Mouse (Mus musculus): Measurements from ENCODE around the gene Ubac2. TPM values are rescaled to one million over a fixed set of nuclear protein-coding genes. Genes with fewer than 3 reads are reported as not detected.

Ubac2 gene
- polyA plus RNA-seq, 1 experiment: 21.6 TPM

GRCm38 (mm10) chr14:121951399-121952045, 73.1 kb downstream of the Ubac2 start:
- TF ChIP-seq CTCF (IDR thresholded peaks at IDR 0.05; ENCODE audit: control insufficient read depth, insufficient read depth, low read length) (no peak), POLR2A (IDR thresholded peaks at IDR 0.05; ENCODE audit: borderline replicate concordance, control insufficient read depth, low read depth, low read length) (no peak)
- Histone ChIP-seq H3K4me3 (replicated peaks; ENCODE audit: control insufficient read depth, low read depth, low read length) (no peak overlapping the region), H3K4me1 (ENCODE audit: control insufficient read depth, insufficient read depth, low read length) (peaks cover 8% of the 10 kb centered on the region; the same call in 1 of the 2 replicates), H3K27ac (ENCODE audit: control insufficient read depth, insufficient read depth, low read depth, low read length, poor library complexity) (0 out of 2 replicates have a peak overlapping the region, but pooled peaks have one; percentile 27)
- WGBS: 53% methylated on average over 2 of the region's 2 CpGs

DNA sequence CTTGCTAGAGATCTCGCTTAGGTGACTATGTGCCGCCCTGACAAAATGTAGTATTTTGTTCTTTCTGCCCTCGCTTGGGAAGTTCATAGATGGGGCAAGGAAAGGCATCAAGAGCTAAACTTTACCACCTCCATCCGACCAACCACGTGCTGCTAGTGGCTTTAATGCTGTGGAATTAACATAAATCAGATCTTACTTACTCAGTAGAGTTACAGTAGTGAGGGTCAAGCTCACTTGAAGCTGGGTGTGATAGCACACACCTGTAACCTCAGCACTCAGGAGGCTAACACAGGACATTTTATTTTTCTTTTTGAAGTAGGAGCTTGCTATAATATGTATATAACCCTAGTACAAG, 73.6 kb downstream of the Ubac2 start:
- WGBS: 86% methylated on average over 5 of the region's 5 CpGs
- no peak for TF ChIP-seq CTCF (IDR thresholded peaks at IDR 0.05; ENCODE audit: control insufficient read depth, insufficient read depth, low read length)
- TF ChIP-seq POLR2A (IDR thresholded peaks at IDR 0.05; ENCODE audit: borderline replicate concordance, control insufficient read depth, low read depth, low read length): no peak
- Histone ChIP-seq H3K4me1 (ENCODE audit: control insufficient read depth, insufficient read depth, low read length) (peaks cover 8% of the 10 kb centered on the region; the same call in 1 of the 2 replicates), H3K4me3 (replicated peaks; ENCODE audit: control insufficient read depth, low read depth, low read length) (no peak overlapping the region), H3K27ac (ENCODE audit: control insufficient read depth, insufficient read depth, low read depth, low read length, poor library complexity) (no peak overlapping the region)

- H3K27ac ChIP-seq (ENCODE audit: control insufficient read depth, insufficient read depth, low read depth, low read length, poor library complexity): no peak overlapping the region
- peaks cover 11% of the 10 kb centered on the region; the same call in 1 of the 2 replicates for H3K4me1 ChIP-seq (ENCODE audit: control insufficient read depth, insufficient read depth, low read length)
- H3K4me3 ChIP-seq (replicated peaks; ENCODE audit: control insufficient read depth, low read depth, low read length): no peak overlapping the region
- TF ChIP-seq POLR2A (IDR thresholded peaks at IDR 0.05; ENCODE audit: borderline replicate concordance, control insufficient read depth, low read depth, low read length) (no peak), CTCF (IDR thresholded peaks at IDR 0.05; ENCODE audit: control insufficient read depth, insufficient read depth, low read length) (no peak)
- 88% methylated on average over 11 of the region's 11 CpGs for WGBS
Measured at GRCm38 (mm10) chr14:121954129-121954528, 75.7 kb downstream of the Ubac2 start.

GRCm38 (mm10) chr14:121954608-121955007, 76.2 kb downstream of the Ubac2 start:
- H3K27ac ChIP-seq (ENCODE audit: control insufficient read depth, insufficient read depth, low read depth, low read length, poor library complexity): no peak overlapping the region; the same call in 1 of the 2 replicates
- peaks cover 11% of the 10 kb centered on the region; the same call in 1 of the 2 replicates for H3K4me1 ChIP-seq (ENCODE audit: control insufficient read depth, insufficient read depth, low read length)
- 93% methylated on average over 12 of the region's 12 CpGs for WGBS
- TF ChIP-seq CTCF (IDR thresholded peaks at IDR 0.05; ENCODE audit: control insufficient read depth, insufficient read depth, low read length): no peak
- TF ChIP-seq POLR2A (IDR thresholded peaks at IDR 0.05; ENCODE audit: borderline replicate concordance, control insufficient read depth, low read depth, low read length): no peak
- H3K4me3 ChIP-seq (replicated peaks; ENCODE audit: control insufficient read depth, low read depth, low read length): no peak overlapping the region

GRCm38 (mm10) chr14:121955176-121955795, 76.9 kb downstream of the Ubac2 start:
- H3K4me1 ChIP-seq (ENCODE audit: control insufficient read depth, insufficient read depth, low read length): peaks cover 8% of the 10 kb centered on the region; the same call in 1 of the 2 replicates
- WGBS: 19% methylated on average over 5 of the region's 5 CpGs

GRCm38 (mm10) chr14:121956291-121956690, 77.9 kb downstream of the Ubac2 start:
- H3K4me3 ChIP-seq (replicated peaks; ENCODE audit: control insufficient read depth, low read depth, low read length): no peak overlapping the region
- peaks cover 10% of the 10 kb centered on the region; the same call in 1 of the 2 replicates for H3K4me1 ChIP-seq (ENCODE audit: control insufficient read depth, insufficient read depth, low read length)
- TF ChIP-seq POLR2A (IDR thresholded peaks at IDR 0.05; ENCODE audit: borderline replicate concordance, control insufficient read depth, low read depth, low read length) (no peak), CTCF (IDR thresholded peaks at IDR 0.05; ENCODE audit: control insufficient read depth, insufficient read depth, low read length) (no peak)
- H3K27ac ChIP-seq (ENCODE audit: control insufficient read depth, insufficient read depth, low read depth, low read length, poor library complexity): peak overlapping the region; percentile 51; the same call in 1 of the 2 replicates
- 45% methylated on average over 5 of the region's 5 CpGs for WGBS

More at GRCm38 (mm10) chr14:121955176-121955795, 76.9 kb downstream of the Ubac2 start:
- Histone ChIP-seq H3K27ac (ENCODE audit: control insufficient read depth, insufficient read depth, low read depth, low read length, poor library complexity) (no peak overlapping the region), H3K4me3 (replicated peaks; ENCODE audit: control insufficient read depth, low read depth, low read length) (no peak overlapping the region)
- TF ChIP-seq POLR2A (IDR thresholded peaks at IDR 0.05; ENCODE audit: borderline replicate concordance, control insufficient read depth, low read depth, low read length): no peak
- TF ChIP-seq CTCF (IDR thresholded peaks at IDR 0.05; ENCODE audit: control insufficient read depth, insufficient read depth, low read length): no peak

DNA sequence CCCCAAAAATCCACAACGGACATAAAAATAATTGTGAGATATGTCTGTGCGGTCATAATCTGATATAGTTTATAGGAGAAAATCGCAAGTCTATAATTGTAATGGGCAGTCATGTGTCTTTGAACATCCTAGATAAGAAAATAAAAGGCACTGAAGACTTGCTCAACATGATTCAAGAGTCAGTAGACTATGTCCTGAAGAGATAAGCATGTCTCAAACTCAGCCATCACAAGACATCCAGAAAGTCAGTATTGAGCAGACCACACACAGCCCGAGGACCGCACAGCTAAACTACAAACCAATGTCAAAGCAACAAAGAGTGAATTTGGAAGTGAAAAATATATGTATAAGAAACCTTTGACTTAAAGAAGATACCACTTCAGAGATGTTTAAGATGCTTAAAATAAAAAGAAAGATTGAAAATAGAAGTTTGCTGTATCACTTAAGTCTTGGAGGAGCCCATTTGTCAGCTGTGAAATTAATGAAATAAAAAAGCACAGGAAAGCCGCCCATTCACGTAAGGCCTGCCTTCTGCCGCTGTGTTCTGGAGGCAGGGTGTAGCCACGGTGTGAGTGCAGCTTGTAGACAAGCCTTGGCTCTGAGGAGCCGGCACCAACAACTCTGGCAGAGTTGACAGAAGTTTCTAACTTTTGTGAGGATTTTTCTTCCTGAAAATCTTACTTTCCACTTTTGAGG, 78.9 kb downstream of the Ubac2 start:
- 79% methylated on average over 10 of the region's 10 CpGs for WGBS
- Histone ChIP-seq H3K27ac (ENCODE audit: control insufficient read depth, insufficient read depth, low read depth, low read length, poor library complexity) (no peak overlapping the region), H3K4me3 (replicated peaks; ENCODE audit: control insufficient read depth, low read depth, low read length) (no peak overlapping the region), H3K4me1 (ENCODE audit: control insufficient read depth, insufficient read depth, low read length) (peaks cover 10% of the 10 kb centered on the region)
- TF ChIP-seq CTCF (IDR thresholded peaks at IDR 0.05; ENCODE audit: control insufficient read depth, insufficient read depth, low read length) (no peak), POLR2A (IDR thresholded peaks at IDR 0.05; ENCODE audit: borderline replicate concordance, control insufficient read depth, low read depth, low read length) (no peak)

Data from bone marrow, adult 2 months (tissue).